Mouse (Mus musculus) hindbrain, postnatal 0 days (tissue): ENCODE results near the gene Comtd1. TPM values are rescaled to one million over a fixed set of nuclear protein-coding genes. Genes with fewer than 3 reads are reported as not detected.
A peak's percentile ranks its signal among the peaks of the same experiment; 100 is the strongest.

Source experiments
- ATAC-seq: fragments of 200-750 bp; cut with Nextera tagmentation; 2 replicates; pipeline ENCODE4 v1.8.0; 2017; ENCODE audit warnings: mild to moderate bottlenecking, moderate TSS enrichment, moderate library complexity
- DNase-seq: peaks from one replicate; pipeline ENCODE4 v3.0.0-alpha.2; 2015; ENCODE audit warnings: low spot score
- H3K27ac ChIP-seq: fragments of 300-500 bp; sonication (generic); 2 replicates; pipeline ENCODE4 v1.5.1; 2014; ENCODE audit warnings: mild to moderate bottlenecking
- H3K27me3 ChIP-seq: fragments of 300-500 bp; sonication (generic); 2 replicates; pipeline ENCODE4 v1.6.1; 2014; ENCODE audit warnings: low read length, mixed read lengths; ENCODE audit not compliant: insufficient read depth
- H3K36me3 ChIP-seq: fragments of 300-500 bp; sonication (generic); 2 replicates; pipeline ENCODE4 v1.6.1; 2014; ENCODE audit warnings: low read length, mixed read lengths; ENCODE audit not compliant: insufficient read depth
- H3K4me1 ChIP-seq: fragments of 300-500 bp; sonication (generic); 2 replicates; pipeline ENCODE4 v1.6.1; 2014; ENCODE audit warnings: antibody characterized with exemption, low read length, mixed read lengths; ENCODE audit not compliant: insufficient read depth
- H3K4me2 ChIP-seq: fragments of 300-500 bp; sonication (generic); 2 replicates; pipeline ENCODE4 v1.6.1; 2014; ENCODE audit warnings: low read depth, mild to moderate bottlenecking, low read length, moderate library complexity, mixed read lengths
- H3K4me3 ChIP-seq: fragments of 300-500 bp; sonication (generic); 2 replicates; pipeline ENCODE4 v1.5.1; 2014; ENCODE audit warnings: low read length
- H3K9ac ChIP-seq: fragments of 300-500 bp; sonication (generic); replicated peaks from 2 replicates; pipeline ENCODE4 v1.6.1; 2014; ENCODE audit warnings: mild to moderate bottlenecking, low read length, moderate library complexity, mixed read lengths
- H3K9me3 ChIP-seq: fragments of 300-500 bp; sonication (generic); 2 replicates; pipeline ENCODE4 v1.6.1; 2016; ENCODE audit warnings: low read length, mixed read lengths
- CTCF ChIP-seq: IDR thresholded peaks from 2 replicates; pipeline ENCODE4 v1.5.1; 2016; ENCODE audit warnings: antibody characterized with exemption, control low read depth, low read depth
- WGBS: fragments of 180-500 bp; shearing (Covaris S2); extraction: QIAGEN DNeasy Blood & Tissue Kit; methylation state at CpG from one replicate; pipeline ENCODE4 v1.1.7; 2014; 5-methylcytosine and 5-hydroxymethylcytosine counted together
- polyA plus RNA-seq: library from polyadenylated mRNA; unstranded; fragments of >200 nt; fragmentation: Nextera tagmentation; extraction: Ambion mirVana; gene quantifications from 2 replicates; pipeline ENCODE4 v1.2.1, GENCODE M21; 2015
- total RNA-seq: library from RNA; depleted of rRNA; stranded (reverse); fragments of >200 nt; gene quantifications from 2 replicates; pipeline ENCODE4 v1.2.3, GENCODE M21; 2014

Comtd1 gene
- total and polyA plus RNA-seq, 2 experiments from 2014 or later = 47.9 to 62.2 TPM

DNA sequence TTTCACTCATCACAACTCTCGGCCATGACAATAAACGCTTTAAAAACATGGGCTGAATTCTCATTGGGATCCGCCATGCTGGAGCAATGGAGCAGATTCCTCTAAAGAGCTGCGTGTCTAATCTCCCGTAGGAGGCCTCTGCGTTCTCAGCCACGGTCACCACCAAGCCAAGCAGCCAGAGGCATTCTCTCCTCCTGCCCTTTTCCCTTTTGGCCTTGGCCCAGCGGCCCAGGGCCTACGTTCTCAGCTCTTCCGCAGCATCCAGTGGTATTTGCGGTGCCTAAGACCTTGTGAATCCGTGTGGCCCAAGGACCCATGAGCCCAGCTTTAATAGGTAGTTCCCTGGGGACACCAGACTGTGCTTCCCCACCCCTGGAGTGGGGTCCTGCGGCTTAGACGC is 8.1 kb upstream of the Comtd1 start:
- WGBS = 78% methylated on average over 14 of the region's 14 CpGs
- Histone ChIP-seq H3K27me3 (no peaks in the 10 kb centered on the region), H3K4me2 (no peak overlapping the region), H3K9ac (no peak overlapping the region), H3K9me3 (no peaks in the 10 kb centered on the region), H3K4me3 (no peak overlapping the region), H3K36me3 (no peaks in the 10 kb centered on the region), H3K4me1 (peaks cover 7% of the 10 kb centered on the region), H3K27ac (no peak overlapping the region)
- DNase-seq (no peak), ATAC-seq (no peak)
- no peak for TF ChIP-seq CTCF

DNA sequence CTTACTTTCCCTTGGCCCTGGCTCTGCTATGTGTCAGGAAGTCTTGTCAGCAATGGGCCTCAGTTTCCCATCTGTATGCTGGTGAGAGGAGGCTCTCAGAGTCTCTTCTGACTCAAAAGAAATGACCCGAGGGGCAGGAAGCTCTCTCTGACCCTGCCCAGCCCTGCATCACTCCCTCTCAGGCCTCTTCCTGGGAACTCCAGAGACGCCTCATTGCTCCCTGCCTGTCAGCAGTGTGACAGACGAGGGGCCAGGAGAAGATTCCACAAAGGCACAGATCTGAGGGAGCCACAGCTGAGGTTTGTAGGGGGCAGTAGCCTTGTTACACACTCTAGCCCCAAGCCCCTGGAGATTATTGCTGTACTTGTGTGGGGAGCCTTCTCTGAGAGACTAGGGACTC is 7.2 kb upstream of the Comtd1 start:
- Histone ChIP-seq H3K27me3 (no peaks in the 10 kb centered on the region), H3K4me3 (no peak overlapping the region), H3K9me3 (no peaks in the 10 kb centered on the region), H3K4me1 (peaks cover 7% of the 10 kb centered on the region), H3K9ac (no peak overlapping the region), H3K4me2 (no peak overlapping the region), H3K27ac (no peak overlapping the region), H3K36me3 (no peaks in the 10 kb centered on the region)
- DNase-seq (no peak), ATAC-seq (no peak)
- TF ChIP-seq CTCF = no peak
- WGBS = 36% methylated on average over 3 of the region's 3 CpGs

DNA sequence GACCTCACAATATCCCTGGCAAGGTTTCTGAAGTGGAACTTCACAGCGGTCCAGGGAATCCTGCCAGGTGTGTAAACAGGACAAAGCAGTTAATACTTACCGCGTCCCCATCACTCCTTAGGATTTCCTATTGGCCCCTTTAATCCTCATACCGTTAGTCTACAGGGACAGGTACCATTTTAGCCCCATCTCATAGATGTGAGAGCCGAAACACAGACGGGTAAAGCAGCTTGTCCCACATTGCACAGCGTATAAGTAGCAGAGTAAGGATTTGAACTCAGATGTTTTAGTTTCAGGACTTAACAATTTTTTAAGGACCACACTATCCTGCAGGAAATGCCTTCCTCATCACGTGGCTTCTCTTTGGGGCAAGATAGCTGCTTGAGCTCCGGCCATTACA is 5.5 kb upstream of the Comtd1 start:
- Histone ChIP-seq H3K36me3 (no peaks in the 10 kb centered on the region), H3K4me3 (no peak overlapping the region), H3K4me1 (peaks cover 7% of the 10 kb centered on the region), H3K9me3 (no peaks in the 10 kb centered on the region), H3K27ac (no peak overlapping the region), H3K27me3 (no peaks in the 10 kb centered on the region), H3K4me2 (peak overlapping the region; percentile 53), H3K9ac (no peak overlapping the region)
- 73% methylated on average over 9 of the region's 9 CpGs for WGBS
- DNase-seq (no peak), ATAC-seq (no peak)
- TF ChIP-seq CTCF = no peak

DNA sequence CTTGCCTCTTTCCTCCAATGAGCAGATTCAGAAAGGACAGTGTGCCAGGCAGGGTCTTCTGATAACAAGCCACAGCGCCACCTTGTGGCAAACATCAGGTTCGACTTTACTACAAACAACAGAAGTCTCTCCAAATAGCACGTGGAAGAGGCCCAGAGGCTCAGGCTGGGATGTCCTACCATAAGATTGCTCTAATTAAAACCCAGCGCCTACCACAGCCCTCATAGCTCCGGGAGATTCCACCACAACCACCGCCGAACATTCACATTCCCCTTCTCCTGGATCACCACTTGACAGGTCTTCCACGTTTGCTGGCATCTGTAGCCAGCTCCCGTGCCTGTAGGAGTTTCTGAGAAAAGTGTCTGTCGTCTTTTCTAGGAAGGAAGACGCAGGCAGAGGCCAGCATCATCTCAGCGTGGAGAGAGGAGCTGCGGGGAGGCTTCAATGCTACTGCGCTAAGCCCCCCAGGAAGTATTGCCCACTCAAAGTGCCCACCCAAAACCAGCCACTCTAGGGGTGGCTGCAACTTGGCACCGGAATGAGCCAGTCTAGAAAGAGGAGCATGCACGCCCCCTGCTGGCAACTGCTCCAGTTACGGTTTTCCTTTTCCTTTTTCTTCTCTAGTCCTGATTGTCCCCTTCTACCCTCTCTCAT is 4.8 kb upstream of the Comtd1 start:
- Histone ChIP-seq H3K27me3 (no peaks in the 10 kb centered on the region), H3K4me2 (peak overlapping the region; percentile 53), H3K9ac (no peak overlapping the region), H3K27ac (peak overlapping the region; percentile 60; the same call in 1 of the 2 replicates), H3K4me1 (peaks cover 7% of the 10 kb centered on the region), H3K4me3 (peak overlapping the region; percentile 18), H3K36me3 (no peaks in the 10 kb centered on the region), H3K9me3 (no peaks in the 10 kb centered on the region)
- WGBS = 7% methylated on average over 17 of the region's 17 CpGs
- peak; percentile 84 for TF ChIP-seq CTCF
- ATAC-seq (peak; percentile 69), DNase-seq (peak; percentile 93)

DNA sequence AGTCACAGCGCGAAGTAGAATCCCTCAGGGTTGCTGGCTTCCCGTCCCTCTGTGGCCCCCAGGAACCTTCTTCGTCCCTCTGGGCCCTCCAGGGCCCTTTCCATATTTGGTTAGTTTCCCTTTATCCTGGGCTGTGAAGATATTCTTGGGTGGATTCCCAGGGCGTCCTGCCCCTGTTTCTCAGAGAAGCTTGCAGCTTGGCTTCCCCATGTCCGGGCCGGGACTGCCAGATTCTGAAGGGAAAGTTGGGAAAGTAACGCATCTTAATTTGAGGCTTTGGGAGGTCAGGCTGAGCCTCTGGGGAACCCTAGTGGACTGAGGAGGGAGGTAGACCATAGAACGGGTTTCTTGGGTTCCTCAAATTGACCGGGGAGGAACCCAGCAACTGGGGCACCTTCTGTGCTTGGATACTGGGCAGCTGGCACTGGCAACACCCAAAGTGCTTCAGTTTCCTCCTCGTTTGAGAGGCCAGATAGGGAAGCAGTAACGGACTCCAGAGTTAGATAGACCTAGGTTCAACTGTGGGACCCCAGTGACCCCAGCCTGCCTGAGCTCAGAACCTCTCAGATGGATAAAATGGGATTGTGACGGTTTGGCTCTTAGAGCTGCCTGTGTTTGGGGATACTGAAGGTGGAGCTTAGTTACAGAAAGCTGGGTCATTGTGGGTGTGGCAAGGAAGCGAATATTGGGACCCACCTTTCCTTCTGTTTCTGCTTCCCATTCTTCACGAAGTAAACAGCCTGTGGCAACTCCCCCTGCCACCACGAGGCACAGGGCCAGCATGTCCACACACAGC is 3.4 kb upstream of the Comtd1 start:
- no peak for DNase-seq

DNA sequence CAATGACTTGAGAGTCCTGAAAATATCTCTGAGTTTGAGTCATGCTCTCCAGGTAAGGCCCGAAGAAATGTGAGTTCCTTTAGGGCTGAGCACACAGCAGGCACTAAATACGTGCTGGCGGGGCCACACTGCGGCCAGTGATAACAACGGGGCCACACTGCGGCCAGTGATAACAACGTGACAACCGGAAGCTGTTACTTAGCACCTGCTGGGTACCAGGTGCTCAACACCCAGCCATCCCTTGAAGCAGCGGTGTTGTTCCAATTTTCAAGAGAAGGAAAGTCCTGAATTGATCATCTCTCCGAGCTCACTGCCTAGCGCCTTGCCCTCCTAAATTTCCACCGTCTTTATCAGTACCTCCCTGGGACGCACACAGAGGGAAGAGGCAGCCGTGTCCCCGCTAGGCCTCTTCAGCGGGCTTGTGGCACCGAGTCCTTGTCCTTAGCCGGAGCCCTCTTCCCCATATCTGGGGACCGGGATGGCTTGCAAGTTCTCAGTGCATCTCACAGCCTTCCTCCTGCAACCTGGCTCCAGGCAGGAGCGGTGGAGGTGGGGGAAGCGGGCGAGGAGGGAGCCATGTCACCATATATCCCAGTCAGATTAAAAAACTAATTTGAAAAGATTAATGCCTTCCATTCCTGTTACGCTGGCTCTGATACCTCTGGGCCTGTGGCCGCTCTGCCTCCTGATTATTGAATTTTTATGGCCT is 1.8 kb upstream of the Comtd1 start:
- Histone ChIP-seq H3K4me1 (peaks cover 14% of the 10 kb centered on the region), H3K27ac (no peak overlapping the region), H3K9me3 (no peaks in the 10 kb centered on the region), H3K27me3 (no peaks in the 10 kb centered on the region), H3K36me3 (0 out of 2 replicates have a peak, but pooled peaks cover 4% of the 10 kb centered on the region), H3K4me3 (no peak overlapping the region), H3K9ac (no peak overlapping the region), H3K4me2 (no peak overlapping the region)
- WGBS = 80% methylated on average over 24 of the region's 24 CpGs
- TF ChIP-seq CTCF = no peak
- DNase-seq = no peak
- no peak for ATAC-seq

More for the DNA sequence above, 3.4 kb upstream of the Comtd1 start:
- Histone ChIP-seq H3K27me3 (no peaks in the 10 kb centered on the region), H3K4me3 (no peak overlapping the region), H3K9ac (no peak overlapping the region), H3K9me3 (no peaks in the 10 kb centered on the region), H3K36me3 (no peaks in the 10 kb centered on the region), H3K27ac (no peak overlapping the region), H3K4me2 (no peak overlapping the region), H3K4me1 (peaks cover 11% of the 10 kb centered on the region)
- ATAC-seq = no peak
- 76% methylated on average over 16 of the region's 16 CpGs for WGBS
- no peak for TF ChIP-seq CTCF
